Mouse (Mus musculus): ENCODE measurements at regions not wholly inside any gene's neighbourhood (a gene's known extent, or its start where the extent isn't known, plus 50 kb on each side); places are given as distances from the start of the nearest gene placed in this dataset.
A peak's percentile ranks its signal among the peaks of the same experiment; 100 is the strongest.
"Not testable (repeated sequence)": the region's sequence is repeated elsewhere in the genome, so short reads cannot be mapped to it uniquely, and the experiment has no call there.

- H3K4me2 ChIP-seq (ENCODE audit: low read depth, low read length); H3K36me3 ChIP-seq (ENCODE audit: control insufficient read depth, insufficient read depth, low read length); H3K27ac ChIP-seq (replicated peaks; ENCODE audit: low read depth, low read length); H3K4me3 ChIP-seq (ENCODE audit: low read depth, low read length); H3K9ac ChIP-seq (ENCODE audit: low read depth, low read length); H3K9me3 ChIP-seq (ENCODE audit: control insufficient read depth, low read length); DNase-seq (ENCODE audit: low spot score); ATAC-seq (ENCODE audit: low read depth); H3K27me3 ChIP-seq (replicated peaks; ENCODE audit: control insufficient read depth, insufficient read depth, low read length): not testable (repeated sequence)
- peaks cover 11% of the 10 kb centered on the region for H3K4me1 ChIP-seq (ENCODE audit: control insufficient read depth, insufficient read depth, low read length)
- 79% methylated on average over 3 of the region's 4 CpGs for WGBS
Measured at GRCm38 (mm10) chr13:99122539-99122938, 62.1 kb upstream of the Zfp366 start.

GRCm38 (mm10) chr13:99121096-99121495, 63.5 kb upstream of the Zfp366 start:
- ATAC-seq (ENCODE audit: low read depth) = no peak

GRCm38 (mm10) chr13:99119941-99120340, 64.7 kb upstream of the Zfp366 start:
- H3K9me3 ChIP-seq (ENCODE audit: control insufficient read depth, low read length) = no peaks in the 10 kb centered on the region
- no peak overlapping the region for H3K4me3 ChIP-seq (ENCODE audit: low read depth, low read length)
- H3K9ac ChIP-seq (ENCODE audit: low read depth, low read length) = no peak overlapping the region
- no peaks in the 10 kb centered on the region for H3K36me3 ChIP-seq (ENCODE audit: control insufficient read depth, insufficient read depth, low read length)
- H3K27me3 ChIP-seq (replicated peaks; ENCODE audit: control insufficient read depth, insufficient read depth, low read length) = no peaks in the 10 kb centered on the region
- WGBS = 96% methylated on average over 3 of the region's 3 CpGs
- ATAC-seq (ENCODE audit: low read depth) (no peak), DNase-seq (ENCODE audit: low spot score) (no peak)
- peaks cover 5% of the 10 kb centered on the region for H3K4me1 ChIP-seq (ENCODE audit: control insufficient read depth, insufficient read depth, low read length)
- H3K27ac ChIP-seq (replicated peaks; ENCODE audit: low read depth, low read length) = no peak overlapping the region
- H3K4me2 ChIP-seq (ENCODE audit: low read depth, low read length) = no peak overlapping the region

More at GRCm38 (mm10) chr13:99121096-99121495, 63.5 kb upstream of the Zfp366 start:
- 97% methylated on average over 4 of the region's 4 CpGs for WGBS
- Histone ChIP-seq H3K9ac (ENCODE audit: low read depth, low read length) (no peak overlapping the region), H3K9me3 (ENCODE audit: control insufficient read depth, low read length) (no peaks in the 10 kb centered on the region), H3K4me3 (ENCODE audit: low read depth, low read length) (no peak overlapping the region), H3K4me2 (ENCODE audit: low read depth, low read length) (no peak overlapping the region), H3K36me3 (ENCODE audit: control insufficient read depth, insufficient read depth, low read length) (no peaks in the 10 kb centered on the region), H3K27ac (replicated peaks; ENCODE audit: low read depth, low read length) (no peak overlapping the region), H3K27me3 (replicated peaks; ENCODE audit: control insufficient read depth, insufficient read depth, low read length) (no peaks in the 10 kb centered on the region), H3K4me1 (ENCODE audit: control insufficient read depth, insufficient read depth, low read length) (peaks cover 11% of the 10 kb centered on the region)
- no peak for DNase-seq (ENCODE audit: low spot score)

GRCm38 (mm10) chr13:99118901-99119300, 65.7 kb upstream of the Zfp366 start:
- no peaks in the 10 kb centered on the region for H3K4me1 ChIP-seq (ENCODE audit: control insufficient read depth, insufficient read depth, low read length)
- H3K4me3 ChIP-seq (ENCODE audit: low read depth, low read length) = no peak overlapping the region
- no peak overlapping the region for H3K27ac ChIP-seq (replicated peaks; ENCODE audit: low read depth, low read length)
- H3K27me3 ChIP-seq (replicated peaks; ENCODE audit: control insufficient read depth, insufficient read depth, low read length) = no peaks in the 10 kb centered on the region
- no peaks in the 10 kb centered on the region for H3K36me3 ChIP-seq (ENCODE audit: control insufficient read depth, insufficient read depth, low read length)
- no peak overlapping the region for H3K9ac ChIP-seq (ENCODE audit: low read depth, low read length)
- ATAC-seq (ENCODE audit: low read depth) (no peak), DNase-seq (ENCODE audit: low spot score) (no peak)
- H3K4me2 ChIP-seq (ENCODE audit: low read depth, low read length) = no peak overlapping the region
- WGBS = 67% methylated on average over 7 of the region's 7 CpGs
- no peaks in the 10 kb centered on the region for H3K9me3 ChIP-seq (ENCODE audit: control insufficient read depth, low read length)

GRCm38 (mm10) chr13:99115541-99115940, 69.1 kb upstream of the Zfp366 start:
- H3K27me3 ChIP-seq (replicated peaks; ENCODE audit: control insufficient read depth, insufficient read depth, low read length) = no peaks in the 10 kb centered on the region
- H3K27ac ChIP-seq (replicated peaks; ENCODE audit: low read depth, low read length) = no peak overlapping the region
- ATAC-seq (ENCODE audit: low read depth) = peak; percentile 50; the same call in 1 of the 2 replicates
- H3K4me2 ChIP-seq (ENCODE audit: low read depth, low read length) = no peak overlapping the region
- no peaks in the 10 kb centered on the region for H3K9me3 ChIP-seq (ENCODE audit: control insufficient read depth, low read length)
- H3K4me3 ChIP-seq (ENCODE audit: low read depth, low read length) = no peak overlapping the region
- no peaks in the 10 kb centered on the region for H3K36me3 ChIP-seq (ENCODE audit: control insufficient read depth, insufficient read depth, low read length)
- no peaks in the 10 kb centered on the region for H3K4me1 ChIP-seq (ENCODE audit: control insufficient read depth, insufficient read depth, low read length)
- H3K9ac ChIP-seq (ENCODE audit: low read depth, low read length) = no peak overlapping the region
- 87% methylated on average over 7 of the region's 7 CpGs for WGBS
- DNase-seq (ENCODE audit: low spot score) = peak; percentile 51

GRCm38 (mm10) chr13:99114565-99114964, 70.1 kb upstream of the Zfp366 start:
- 90% methylated on average over 3 of the region's 3 CpGs for WGBS
- Histone ChIP-seq H3K4me2 (ENCODE audit: low read depth, low read length) (no peak overlapping the region), H3K4me3 (ENCODE audit: low read depth, low read length) (no peak overlapping the region), H3K36me3 (ENCODE audit: control insufficient read depth, insufficient read depth, low read length) (no peaks in the 10 kb centered on the region), H3K4me1 (ENCODE audit: control insufficient read depth, insufficient read depth, low read length) (no peaks in the 10 kb centered on the region), H3K9me3 (ENCODE audit: control insufficient read depth, low read length) (no peaks in the 10 kb centered on the region), H3K9ac (ENCODE audit: low read depth, low read length) (no peak overlapping the region), H3K27me3 (replicated peaks; ENCODE audit: control insufficient read depth, insufficient read depth, low read length) (no peaks in the 10 kb centered on the region), H3K27ac (replicated peaks; ENCODE audit: low read depth, low read length) (no peak overlapping the region)
- ATAC-seq (ENCODE audit: low read depth) = no peak
- no peak for DNase-seq (ENCODE audit: low spot score)

GRCm38 (mm10) chr13:99111736-99112386, 72.8 kb upstream of the Zfp366 start:
- ATAC-seq (ENCODE audit: low read depth) = no peak
- no peak overlapping the region for H3K4me2 ChIP-seq (ENCODE audit: low read depth, low read length)

GRCm38 (mm10) chr13:99107983-99108382, 76.6 kb upstream of the Zfp366 start:
- Histone ChIP-seq H3K4me3 (ENCODE audit: low read depth, low read length) (no peak overlapping the region), H3K36me3 (ENCODE audit: control insufficient read depth, insufficient read depth, low read length) (no peaks in the 10 kb centered on the region), H3K9ac (ENCODE audit: low read depth, low read length) (no peak overlapping the region), H3K27me3 (replicated peaks; ENCODE audit: control insufficient read depth, insufficient read depth, low read length) (no peaks in the 10 kb centered on the region), H3K4me1 (ENCODE audit: control insufficient read depth, insufficient read depth, low read length) (no peaks in the 10 kb centered on the region), H3K9me3 (ENCODE audit: control insufficient read depth, low read length) (no peaks in the 10 kb centered on the region), H3K27ac (replicated peaks; ENCODE audit: low read depth, low read length) (no peak overlapping the region), H3K4me2 (ENCODE audit: low read depth, low read length) (no peak overlapping the region)
- WGBS = 82% methylated on average over 4 of the region's 4 CpGs
- DNase-seq (ENCODE audit: low spot score) (no peak), ATAC-seq (ENCODE audit: low read depth) (no peak)

More at GRCm38 (mm10) chr13:99111736-99112386, 72.8 kb upstream of the Zfp366 start:
- 84% methylated on average over 1 of the region's 1 CpGs for WGBS
- no peak for DNase-seq (ENCODE audit: low spot score)
- no peaks in the 10 kb centered on the region for H3K4me1 ChIP-seq (ENCODE audit: control insufficient read depth, insufficient read depth, low read length)
- no peaks in the 10 kb centered on the region for H3K9me3 ChIP-seq (ENCODE audit: control insufficient read depth, low read length)
- no peaks in the 10 kb centered on the region for H3K36me3 ChIP-seq (ENCODE audit: control insufficient read depth, insufficient read depth, low read length)
- no peak overlapping the region for H3K27ac ChIP-seq (replicated peaks; ENCODE audit: low read depth, low read length)
- no peak overlapping the region for H3K9ac ChIP-seq (ENCODE audit: low read depth, low read length)
- no peak overlapping the region for H3K4me3 ChIP-seq (ENCODE audit: low read depth, low read length)
- H3K27me3 ChIP-seq (replicated peaks; ENCODE audit: control insufficient read depth, insufficient read depth, low read length) = no peaks in the 10 kb centered on the region

- no peak overlapping the region for H3K9ac ChIP-seq (ENCODE audit: low read depth, low read length)
- no peak overlapping the region for H3K4me2 ChIP-seq (ENCODE audit: low read depth, low read length)
- no peaks in the 10 kb centered on the region for H3K9me3 ChIP-seq (ENCODE audit: control insufficient read depth, low read length)
- H3K27ac ChIP-seq (replicated peaks; ENCODE audit: low read depth, low read length) = no peak overlapping the region
- no peak for ATAC-seq (ENCODE audit: low read depth)
- WGBS = 82% methylated on average over 9 of the region's 9 CpGs
- H3K36me3 ChIP-seq (ENCODE audit: control insufficient read depth, insufficient read depth, low read length) = no peaks in the 10 kb centered on the region
- no peaks in the 10 kb centered on the region for H3K4me1 ChIP-seq (ENCODE audit: control insufficient read depth, insufficient read depth, low read length)
- H3K4me3 ChIP-seq (ENCODE audit: low read depth, low read length) = no peak overlapping the region
- no peak for DNase-seq (ENCODE audit: low spot score)
- H3K27me3 ChIP-seq (replicated peaks; ENCODE audit: control insufficient read depth, insufficient read depth, low read length) = no peaks in the 10 kb centered on the region
Measured at GRCm38 (mm10) chr13:99102089-99102681, 82.4 kb upstream of the Zfp366 start.
